Mouse (Mus musculus) cerebellum, adult 2 months (tissue): Measurements from ENCODE around the gene Ttll1. TPM values are rescaled to one million over a fixed set of nuclear protein-coding genes. Genes with fewer than 3 reads are reported as not detected.

Source experiments
- DNase-seq, 2 experiments: peaks; one replicate each; pipeline ENCODE4 v3.0.0; 2021
- H3K27ac ChIP-seq: fragments of 200-500 bp; 2 replicates; pipeline ENCODE4 v1.5.1; 2012; ENCODE audit warnings: low read length, control low read depth, inconsistent platforms; ENCODE audit not compliant: insufficient read depth
- H3K27me3 ChIP-seq: fragments of 200-500 bp; 2 replicates; pipeline ENCODE4 v1.6.1; 2012; ENCODE audit warnings: inconsistent platforms, mild to moderate bottlenecking, low read length, moderate library complexity; ENCODE audit not compliant: control insufficient read depth, insufficient read depth
- H3K4me1 ChIP-seq: fragments of 200-500 bp; 2 replicates; pipeline ENCODE4 v1.6.1; 2011; ENCODE audit warnings: low read length; ENCODE audit not compliant: control insufficient read depth, insufficient read depth
- H3K4me3 ChIP-seq: fragments of 200-500 bp; replicated peaks from 2 replicates; pipeline ENCODE3; 2011; ENCODE audit warnings: mild to moderate bottlenecking, low read depth, low read length, control low read depth; ENCODE audit not compliant: insufficient read depth
- CTCF ChIP-seq: fragments of 200-500 bp; IDR thresholded peaks from 2 replicates; pipeline ENCODE4 v1.5.1; 2011; ENCODE audit warnings: low read depth, mild to moderate bottlenecking, control low read depth, low read length, moderate library complexity, borderline replicate concordance; ENCODE audit not compliant: insufficient read depth
- POLR2A ChIP-seq: fragments of 200-500 bp; IDR thresholded peaks from 2 replicates; pipeline ENCODE4 v1.6.1; 2011; ENCODE audit warnings: low read length, control low read depth, borderline replicate concordance; ENCODE audit not compliant: insufficient read depth
- WGBS: fragments of 180-500 bp; shearing (Covaris S2); methylation state at CpG from one replicate; pipeline ENCODE4 v1.1.7; 2018; 5-methylcytosine and 5-hydroxymethylcytosine counted together
- polyA plus RNA-seq: library from polyadenylated mRNA; depleted of rRNA; stranded (reverse); fragments of >200 nt; gene quantifications from 2 replicates; pipeline ENCODE4 v1.2.3, GENCODE M21; 2012

Ttll1 gene
- polyA plus RNA-seq, 1 experiment: 36.8 TPM

GRCm38 (mm10) chr15:83538855-83539254, 28.2 kb upstream of the Ttll1 start:
- no peaks in the 10 kb centered on the region for H3K27me3 ChIP-seq
- no peak for DNase-seq
- no peak overlapping the region for H3K4me3 ChIP-seq
- no peak overlapping the region for H3K27ac ChIP-seq
- 98% methylated on average over 2 of the region's 2 CpGs for WGBS
- H3K4me1 ChIP-seq: no peaks in the 10 kb centered on the region; the same call in 1 of the 2 replicates
- TF ChIP-seq POLR2A: no peak

DNA sequence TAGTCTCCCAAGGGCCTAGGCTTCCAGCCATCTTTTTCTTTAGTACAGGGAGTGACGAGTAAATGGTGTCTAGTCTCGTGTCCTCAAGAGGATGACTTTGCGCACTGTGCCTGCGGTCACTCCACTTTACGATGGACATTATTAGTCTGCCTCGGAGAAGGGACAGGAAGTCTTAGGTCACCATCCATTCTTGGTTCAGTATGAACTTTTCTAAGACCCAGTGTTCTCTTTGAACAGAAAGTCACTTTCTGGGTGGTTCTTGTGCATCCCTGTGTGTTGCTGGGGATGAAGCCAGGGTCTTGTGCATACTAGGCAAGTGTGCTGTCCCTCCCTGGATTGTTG, 25.2 kb upstream of the Ttll1 start:
- Histone ChIP-seq H3K27ac (no peak overlapping the region), H3K27me3 (no peaks in the 10 kb centered on the region), H3K4me3 (no peak overlapping the region), H3K4me1 (no peaks in the 10 kb centered on the region; the same call in 1 of the 2 replicates)
- no peak for DNase-seq
- 92% methylated on average over 6 of the region's 6 CpGs for WGBS
- TF ChIP-seq CTCF: no peak
- TF ChIP-seq POLR2A: no peak

DNA sequence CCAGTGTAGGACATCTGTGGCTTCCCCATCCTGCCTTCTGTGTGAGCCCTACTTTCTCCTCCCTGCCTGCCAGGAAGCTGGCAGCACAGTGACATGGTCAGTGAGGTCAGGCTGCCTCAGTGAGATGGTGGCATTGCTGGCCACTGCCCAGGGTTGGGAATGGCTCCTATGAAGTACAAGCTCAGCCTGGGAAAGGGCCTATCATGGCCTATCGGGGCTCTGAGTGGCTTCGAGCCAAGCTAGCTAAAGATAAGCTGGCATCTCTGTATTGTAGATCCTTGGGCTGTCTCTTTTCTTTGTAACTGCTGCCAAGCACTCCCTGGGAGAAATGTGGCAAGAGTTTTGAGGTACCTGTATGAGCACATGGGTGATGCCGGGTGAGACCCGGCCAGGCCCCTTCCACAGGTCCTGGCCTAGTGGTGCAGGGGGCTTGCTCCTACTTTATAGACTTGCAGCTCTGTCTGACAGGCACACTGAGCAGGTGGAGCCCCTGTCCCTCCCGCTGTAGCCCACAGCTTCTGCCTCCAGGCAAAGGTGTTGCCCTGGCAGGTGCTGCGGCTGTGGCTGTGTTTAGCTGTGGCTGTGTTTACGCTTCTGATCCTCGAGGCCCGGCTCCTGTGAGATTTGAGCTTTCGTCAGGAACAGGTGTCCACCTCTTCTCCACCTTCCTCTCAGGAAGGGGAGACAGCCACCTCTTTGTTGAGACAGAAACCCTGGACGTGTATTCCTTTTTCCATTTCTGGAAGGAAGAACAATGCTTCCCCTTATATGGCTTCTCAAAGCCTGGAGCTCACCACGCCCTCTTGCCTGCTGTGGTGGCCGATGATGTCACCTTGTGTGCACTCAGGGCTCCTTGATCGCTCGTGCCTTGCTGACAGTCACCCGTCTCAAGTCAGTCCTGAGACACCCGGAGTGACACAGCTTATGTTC, 24.5 kb upstream of the Ttll1 start:
- Histone ChIP-seq H3K27me3 (no peaks in the 10 kb centered on the region), H3K4me3 (no peak overlapping the region), H3K27ac (no peak overlapping the region), H3K4me1 (no peaks in the 10 kb centered on the region; the same call in 1 of the 2 replicates)
- DNase-seq: no peak
- no peak for TF ChIP-seq POLR2A
- WGBS: 72% methylated on average over 17 of the region's 17 CpGs

DNA sequence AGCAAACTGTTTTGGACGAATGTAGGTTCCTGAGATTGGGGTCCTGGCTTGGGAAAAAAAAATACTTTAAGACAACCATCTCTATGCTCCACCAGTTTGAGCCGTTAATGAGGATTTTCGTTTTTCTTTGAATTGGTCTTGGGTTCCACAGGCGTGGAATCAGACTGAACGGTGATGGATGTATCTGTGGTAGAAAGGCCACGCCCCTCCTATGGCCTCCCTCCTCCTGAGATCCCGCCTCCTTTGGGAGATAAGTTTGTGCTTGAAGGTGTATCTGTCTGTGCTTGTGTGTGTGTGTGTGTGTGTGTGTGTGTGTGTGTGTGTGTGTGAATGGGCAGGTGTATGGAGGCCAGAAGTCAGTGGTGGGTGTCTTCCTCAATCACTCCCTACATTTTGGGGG, 21.9 kb upstream of the Ttll1 start:
- no peaks in the 10 kb centered on the region; the same call in 1 of the 2 replicates for H3K27me3 ChIP-seq
- DNase-seq: no peak
- H3K4me1 ChIP-seq: no peaks in the 10 kb centered on the region; the same call in 1 of the 2 replicates
- WGBS: 81% methylated on average over 7 of the region's 7 CpGs
- TF ChIP-seq POLR2A: no peak
- no peak for TF ChIP-seq CTCF
- no peak overlapping the region for H3K4me3 ChIP-seq
- no peak overlapping the region for H3K27ac ChIP-seq

GRCm38 (mm10) chr15:83531961-83532469, 21.3 kb upstream of the Ttll1 start:
- H3K27ac ChIP-seq: no peak overlapping the region
- TF ChIP-seq CTCF: no peak
- no peak for TF ChIP-seq POLR2A
- no peak for DNase-seq
- no peaks in the 10 kb centered on the region; the same call in 1 of the 2 replicates for H3K27me3 ChIP-seq
- H3K4me3 ChIP-seq: no peak overlapping the region
- H3K4me1 ChIP-seq: no peaks in the 10 kb centered on the region; the same call in 1 of the 2 replicates
- 74% methylated on average over 5 of the region's 5 CpGs for WGBS

DNA sequence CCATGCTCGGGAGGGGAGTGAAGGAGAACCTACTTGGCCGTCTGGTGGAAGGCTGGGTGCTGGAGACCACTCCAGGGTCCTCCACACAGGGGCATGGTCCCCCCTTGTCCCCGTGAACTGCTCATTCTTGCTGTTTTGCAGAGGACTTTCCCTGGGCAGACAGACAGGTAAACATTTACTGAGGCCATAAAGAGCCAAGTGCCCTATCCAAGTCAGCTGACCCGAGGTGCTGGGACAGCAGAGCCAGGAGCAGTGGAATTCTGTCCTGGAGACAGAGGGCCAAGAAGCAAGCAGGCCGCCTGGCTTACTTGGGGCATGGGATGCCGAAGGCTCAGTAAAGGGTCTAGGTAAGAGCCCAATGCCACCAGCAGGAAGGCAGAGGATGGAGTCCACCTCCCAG, 20.0 kb upstream of the Ttll1 start:
- TF ChIP-seq CTCF (no peak), POLR2A (no peak)
- Histone ChIP-seq H3K4me3 (no peak overlapping the region), H3K27me3 (peaks cover 2% of the 10 kb centered on the region; the same call in 1 of the 2 replicates), H3K4me1 (no peaks in the 10 kb centered on the region; the same call in 1 of the 2 replicates), H3K27ac (no peak overlapping the region)
- no peak for DNase-seq
- 81% methylated on average over 6 of the region's 6 CpGs for WGBS

GRCm38 (mm10) chr15:83530233-83530632, 19.5 kb upstream of the Ttll1 start:
- no peak overlapping the region for H3K27ac ChIP-seq
- H3K4me1 ChIP-seq: no peaks in the 10 kb centered on the region; the same call in 1 of the 2 replicates
- H3K27me3 ChIP-seq: peaks cover 2% of the 10 kb centered on the region; the same call in 1 of the 2 replicates
- TF ChIP-seq CTCF: no peak
- TF ChIP-seq POLR2A: no peak
- 81% methylated on average over 9 of the region's 9 CpGs for WGBS
- no peak for DNase-seq
- no peak overlapping the region for H3K4me3 ChIP-seq

GRCm38 (mm10) chr15:83529765-83530164, 19.1 kb upstream of the Ttll1 start:
- H3K4me1 ChIP-seq: no peaks in the 10 kb centered on the region; the same call in 1 of the 2 replicates
- WGBS: 85% methylated on average over 5 of the region's 5 CpGs
- H3K27ac ChIP-seq: no peak overlapping the region
- H3K27me3 ChIP-seq: peaks cover 2% of the 10 kb centered on the region; the same call in 1 of the 2 replicates
- no peak for DNase-seq
- H3K4me3 ChIP-seq: no peak overlapping the region
- TF ChIP-seq CTCF (no peak), POLR2A (no peak)
